Mouse (Mus musculus) kidney, adult 8-10 months (tissue): ENCODE measurements around the gene Map4k4.

ENCODE experiments used
- DNase-seq, 2 experiments: peaks; one replicate each; pipeline ENCODE4 v3.0.0; 2022

Map4k4 gene

GRCm38 (mm10) chr1:39901063-39901811 lies 524 bp downstream of the Map4k4 start:
- peak in 1 of 2 experiments; percentile 27 for DNase-seq

- no peak for DNase-seq
Observed at GRCm38 (mm10) chr1:39901851-39902703, 1.4 kb downstream of the Map4k4 start.

GRCm38 (mm10) chr1:39902704-39903151 lies 2.0 kb downstream of the Map4k4 start:
- no peak for DNase-seq

GRCm38 (mm10) chr1:39904720-39905119 lies 4.0 kb downstream of the Map4k4 start:
- DNase-seq = no peak

GRCm38 (mm10) chr1:39906921-39907320 lies 6.2 kb downstream of the Map4k4 start:
- DNase-seq = no peak

- DNase-seq = no peak
Observed at GRCm38 (mm10) chr1:39908976-39909375, 8.3 kb downstream of the Map4k4 start.

GRCm38 (mm10) chr1:39911446-39911845 lies 10.7 kb downstream of the Map4k4 start:
- peak in 1 of 2 experiments; percentile 33 for DNase-seq

- DNase-seq = no peak
Observed at GRCm38 (mm10) chr1:39913256-39913655, 12.5 kb downstream of the Map4k4 start.

GRCm38 (mm10) chr1:39916144-39916543 lies 15.4 kb downstream of the Map4k4 start:
- no peak for DNase-seq

- no peak for DNase-seq
Observed at GRCm38 (mm10) chr1:39917855-39918516, 17.3 kb downstream of the Map4k4 start.

GRCm38 (mm10) chr1:39918517-39919115 lies 17.9 kb downstream of the Map4k4 start:
- no peak for DNase-seq

GRCm38 (mm10) chr1:39920616-39921015 lies 19.9 kb downstream of the Map4k4 start:
- no peak for DNase-seq

- DNase-seq = no peak
Observed at GRCm38 (mm10) chr1:39921996-39922395, 21.3 kb downstream of the Map4k4 start.

- DNase-seq = peak; percentile 43 to 48
Observed at GRCm38 (mm10) chr1:39922714-39923113, 22.0 kb downstream of the Map4k4 start.

GRCm38 (mm10) chr1:39923395-39924337 lies 23.0 kb downstream of the Map4k4 start:
- DNase-seq = no peak

GRCm38 (mm10) chr1:39931055-39931454 lies 30.3 kb downstream of the Map4k4 start:
- no peak for DNase-seq

- DNase-seq = no peak
Observed at GRCm38 (mm10) chr1:39932216-39932739, 31.6 kb downstream of the Map4k4 start.

- DNase-seq = no peak
Observed at GRCm38 (mm10) chr1:39932922-39933321, 32.2 kb downstream of the Map4k4 start.

GRCm38 (mm10) chr1:39934954-39935353 lies 34.2 kb downstream of the Map4k4 start:
- DNase-seq = no peak

- no peak for DNase-seq
Observed at GRCm38 (mm10) chr1:39935616-39936015, 34.9 kb downstream of the Map4k4 start.

- peak; percentile 85 to 90 for DNase-seq
Observed at GRCm38 (mm10) chr1:39936332-39936802, 35.7 kb downstream of the Map4k4 start.
